Mouse (Mus musculus): ENCODE measurements around the gene Mlip.

DNA sequence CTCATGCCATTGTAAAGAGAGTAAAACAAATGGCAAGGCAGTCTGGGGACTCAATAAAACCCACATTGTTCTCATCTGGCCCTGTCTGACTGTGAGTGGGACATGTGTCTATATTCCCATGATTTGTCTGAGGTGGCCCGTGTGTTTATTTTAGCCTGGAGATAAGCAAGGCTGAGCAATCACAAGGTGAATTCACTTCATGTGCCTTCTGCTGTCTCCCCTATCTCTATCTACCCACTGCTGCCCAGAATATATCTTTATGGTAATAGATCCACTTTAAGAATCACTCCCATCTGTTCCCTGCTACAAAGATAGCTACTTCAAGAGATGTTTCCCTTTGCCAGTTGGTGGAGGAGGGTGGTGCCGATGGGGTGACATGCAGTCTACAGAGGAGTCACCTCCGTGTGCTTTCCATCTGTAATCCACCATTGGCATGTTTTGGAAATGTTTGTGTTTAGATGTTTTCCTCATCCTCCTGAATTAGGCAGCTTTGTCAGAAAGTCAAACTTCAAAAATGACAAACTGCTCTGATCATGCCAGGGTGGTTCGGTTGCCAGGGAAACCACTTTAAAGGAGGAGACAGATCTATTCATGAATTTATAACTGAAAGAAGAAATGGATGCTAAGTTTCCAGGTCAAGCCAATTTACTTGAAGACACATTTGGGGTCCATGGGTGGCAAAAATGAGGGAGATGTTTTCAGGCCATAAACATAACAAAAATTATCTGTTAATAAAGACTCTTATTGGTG lies 87.3 kb downstream of the Mlip start:
- TF ChIP-seq CTCF (IDR thresholded peaks at IDR 0.05; ENCODE audit: control insufficient read depth, insufficient read depth, low read length) (no peak), POLR2A (IDR thresholded peaks at IDR 0.05; ENCODE audit: borderline replicate concordance, control insufficient read depth, low read depth, low read length) (no peak)
